Mouse (Mus musculus): ENCODE results near the gene Rad9b. TPM values are rescaled to one million over a fixed set of nuclear protein-coding genes. Genes with fewer than 3 reads are reported as not detected.

Rad9b gene
- polyA plus RNA-seq, 2 experiments = 2.3 to 2.7 TPM

- ATAC-seq (ENCODE audit: insufficient read depth) = peak; percentile 55; the same call in 1 of the 2 replicates
- Histone ChIP-seq H3K27ac (no peak overlapping the region), H3K9me3 (ENCODE audit: control insufficient read depth, low read length) (no peaks in the 10 kb centered on the region), H3K27me3 (ENCODE audit: control insufficient read depth, insufficient read depth, low read length) (no peaks in the 10 kb centered on the region), H3K4me2 (ENCODE audit: low read depth) (peak overlapping the region; percentile 28), H3K4me1 (replicated peaks; ENCODE audit: control insufficient read depth in 2 of 2, insufficient read depth in 2 of 2, low read length in 1 of 2) (peaks cover 0 to 12% of the 10 kb centered on the region in 2 experiments; a peak in 2 of 4 replicates), H3K36me3 (replicated peaks; ENCODE audit: control insufficient read depth, insufficient read depth, low read depth) (no peaks in the 10 kb centered on the region; the same call in 1 of the 2 replicates), H3K9ac (replicated peaks) (no peak overlapping the region), H3K4me3 (ENCODE audit: insufficient read depth in 1 of 2, low read depth in 2 of 2, low read length in 2 of 2) (no peak overlapping the region; a peak in 1 of 4 replicates)
- WGBS (ENCODE audit: insufficient replicate concordance) = 13% methylated on average over 20 of the region's 20 CpGs
- no peak for TF ChIP-seq CTCF (IDR thresholded peaks at IDR 0.05; ENCODE audit: low read depth)
- TF ChIP-seq EP300 (IDR thresholded peaks at IDR 0.05; ENCODE audit: low read depth) = no peak
- no peak for DNase-seq (ENCODE audit: low read depth in 3 of 3, low spot score in 3 of 3)
Observed at GRCm38 (mm10) chr5:122314966-122315667, 38.9 kb downstream of the Rad9b start.

- H3K27ac ChIP-seq = no peak overlapping the region
- no peaks in the 10 kb centered on the region for H3K9me3 ChIP-seq (ENCODE audit: control insufficient read depth, low read length)
- no peak overlapping the region for H3K9ac ChIP-seq (replicated peaks)
- TF ChIP-seq EP300 (IDR thresholded peaks at IDR 0.05; ENCODE audit: low read depth) = no peak
- no peak for TF ChIP-seq CTCF (IDR thresholded peaks at IDR 0.05; ENCODE audit: low read depth)
- peaks cover 3% of the 10 kb centered on the region; the same call in 1 of the 2 replicates for H3K36me3 ChIP-seq (replicated peaks; ENCODE audit: control insufficient read depth, insufficient read depth, low read depth)
- H3K4me1 ChIP-seq (replicated peaks; ENCODE audit: control insufficient read depth in 2 of 2, insufficient read depth in 2 of 2, low read length in 1 of 2) = peaks cover 0 to 12% of the 10 kb centered on the region in 2 experiments; a peak in 2 of 4 replicates
- H3K4me3 ChIP-seq (ENCODE audit: insufficient read depth in 1 of 2, low read depth in 2 of 2, low read length in 2 of 2) = no peak overlapping the region
- ATAC-seq (ENCODE audit: insufficient read depth) (no peak), DNase-seq (ENCODE audit: low read depth in 3 of 3, low spot score in 3 of 3) (no peak)
- 77% methylated on average over 17 of the region's 17 CpGs for WGBS (ENCODE audit: insufficient replicate concordance)
- no peaks in the 10 kb centered on the region for H3K27me3 ChIP-seq (ENCODE audit: control insufficient read depth, insufficient read depth, low read length)
- H3K4me2 ChIP-seq (ENCODE audit: low read depth) = no peak overlapping the region
Observed at GRCm38 (mm10) chr5:122312942-122313684, 40.9 kb downstream of the Rad9b start.

GRCm38 (mm10) chr5:122312346-122312745 lies 41.7 kb downstream of the Rad9b start:
- ATAC-seq (ENCODE audit: insufficient read depth) = no peak
- Histone ChIP-seq H3K9me3 (ENCODE audit: control insufficient read depth, low read length) (no peaks in the 10 kb centered on the region), H3K9ac (replicated peaks) (no peak overlapping the region), H3K36me3 (replicated peaks; ENCODE audit: control insufficient read depth, insufficient read depth, low read depth) (peaks cover 4% of the 10 kb centered on the region; the same call in 1 of the 2 replicates), H3K27ac (no peak overlapping the region), H3K4me3 (ENCODE audit: insufficient read depth in 1 of 2, low read depth in 2 of 2, low read length in 2 of 2) (no peak overlapping the region), H3K4me2 (ENCODE audit: low read depth) (no peak overlapping the region), H3K27me3 (ENCODE audit: control insufficient read depth, insufficient read depth, low read length) (no peaks in the 10 kb centered on the region), H3K4me1 (replicated peaks; ENCODE audit: control insufficient read depth in 2 of 2, insufficient read depth in 2 of 2, low read length in 1 of 2) (peaks cover 0 to 12% of the 10 kb centered on the region in 2 experiments; a peak in 2 of 4 replicates)
- TF ChIP-seq EP300 (IDR thresholded peaks at IDR 0.05; ENCODE audit: low read depth) (no peak), CTCF (IDR thresholded peaks at IDR 0.05; ENCODE audit: low read depth) (no peak)
- 78% methylated on average over 4 of the region's 4 CpGs for WGBS (ENCODE audit: insufficient replicate concordance)
- no peak for DNase-seq (ENCODE audit: low read depth in 3 of 3, low spot score in 3 of 3)

DNA sequence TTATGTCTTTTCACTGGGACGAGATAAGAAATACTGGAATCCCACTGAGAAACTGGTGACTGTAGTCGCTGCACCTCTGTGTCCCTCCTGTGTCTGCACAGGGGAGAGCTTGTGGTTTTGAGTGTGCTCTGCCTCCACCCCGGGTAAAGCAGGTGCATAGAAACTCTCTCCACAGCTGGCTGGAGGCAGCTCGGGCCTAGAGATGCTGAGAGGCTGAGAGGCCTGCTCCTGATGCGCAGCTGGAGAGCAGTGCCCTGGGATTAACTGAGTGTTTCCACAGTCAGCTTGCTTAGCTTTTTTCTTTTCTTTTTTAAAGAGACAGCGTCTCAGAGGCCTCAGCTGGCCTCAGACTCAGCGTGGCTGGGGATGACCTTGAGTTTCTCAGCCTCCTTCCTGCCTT lies 42.3 kb downstream of the Rad9b start:
- H3K27ac ChIP-seq = no peak overlapping the region
- WGBS (ENCODE audit: insufficient replicate concordance) = 61% methylated on average over 7 of the region's 7 CpGs
- ATAC-seq (ENCODE audit: insufficient read depth) = no peak
- no peaks in the 10 kb centered on the region for H3K27me3 ChIP-seq (ENCODE audit: control insufficient read depth, insufficient read depth, low read length)
- TF ChIP-seq EP300 (IDR thresholded peaks at IDR 0.05; ENCODE audit: low read depth) (no peak), CTCF (IDR thresholded peaks at IDR 0.05; ENCODE audit: low read depth) (no peak)
- H3K36me3 ChIP-seq (replicated peaks; ENCODE audit: control insufficient read depth, insufficient read depth, low read depth) = peaks cover 4% of the 10 kb centered on the region; the same call in 1 of the 2 replicates
- H3K9me3 ChIP-seq (ENCODE audit: control insufficient read depth, low read length) = no peaks in the 10 kb centered on the region
- no peak for DNase-seq (ENCODE audit: low read depth in 3 of 3, low spot score in 3 of 3)
- H3K4me1 ChIP-seq (replicated peaks; ENCODE audit: control insufficient read depth in 2 of 2, insufficient read depth in 2 of 2, low read length in 1 of 2) = peaks cover 0 to 12% of the 10 kb centered on the region in 2 experiments; a peak in 2 of 4 replicates
- H3K4me3 ChIP-seq (ENCODE audit: insufficient read depth in 1 of 2, low read depth in 2 of 2, low read length in 2 of 2) = no peak overlapping the region
- H3K4me2 ChIP-seq (ENCODE audit: low read depth) = no peak overlapping the region
- no peak overlapping the region for H3K9ac ChIP-seq (replicated peaks)

DNA sequence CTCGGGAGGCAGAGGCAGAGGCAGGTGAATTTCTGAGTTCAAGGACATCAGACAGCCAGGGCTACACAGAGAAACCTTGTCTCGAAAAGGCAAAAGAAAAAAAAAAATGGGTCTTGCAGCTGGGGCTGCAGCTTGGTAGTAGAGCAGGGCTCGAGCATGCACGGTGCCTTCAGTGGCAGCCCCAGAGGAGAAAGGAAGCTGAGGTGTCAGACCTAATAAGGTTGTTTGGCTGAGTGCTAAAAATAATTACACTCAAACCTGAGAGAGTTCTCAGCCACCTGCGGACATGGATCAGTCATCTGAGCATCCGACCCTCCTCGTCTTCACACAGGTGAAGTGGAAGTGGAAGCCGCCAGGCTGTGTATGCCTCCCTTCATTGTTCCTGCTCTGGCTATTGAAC lies 43.3 kb downstream of the Rad9b start:
- peaks cover 4% of the 10 kb centered on the region; the same call in 1 of the 2 replicates for H3K36me3 ChIP-seq (replicated peaks; ENCODE audit: control insufficient read depth, insufficient read depth, low read depth)
- WGBS (ENCODE audit: insufficient replicate concordance) = 79% methylated on average over 8 of the region's 8 CpGs

More for the DNA sequence above, 43.3 kb downstream of the Rad9b start:
- no peak for ATAC-seq (ENCODE audit: insufficient read depth)
- H3K4me2 ChIP-seq (ENCODE audit: low read depth) = no peak overlapping the region
- H3K27ac ChIP-seq = no peak overlapping the region
- peaks cover 0 to 12% of the 10 kb centered on the region in 2 experiments; a peak in 2 of 4 replicates for H3K4me1 ChIP-seq (replicated peaks; ENCODE audit: control insufficient read depth in 2 of 2, insufficient read depth in 2 of 2, low read length in 1 of 2)
- no peak for DNase-seq (ENCODE audit: low read depth in 3 of 3, low spot score in 3 of 3)
- H3K27me3 ChIP-seq (ENCODE audit: control insufficient read depth, insufficient read depth, low read length) = no peaks in the 10 kb centered on the region
- H3K9ac ChIP-seq (replicated peaks) = no peak overlapping the region
- TF ChIP-seq CTCF (IDR thresholded peaks at IDR 0.05; ENCODE audit: low read depth) = no peak
- no peak for TF ChIP-seq EP300 (IDR thresholded peaks at IDR 0.05; ENCODE audit: low read depth)
- no peak overlapping the region for H3K4me3 ChIP-seq (ENCODE audit: insufficient read depth in 1 of 2, low read depth in 2 of 2, low read length in 2 of 2)
- H3K9me3 ChIP-seq (ENCODE audit: control insufficient read depth, low read length) = no peaks in the 10 kb centered on the region
